Mouse (Mus musculus) limb, embryonic 11.5 days (tissue): ENCODE measurements at regions not wholly inside any gene's neighbourhood (a gene's known extent, or its start where the extent isn't known, plus 50 kb on each side); places are given as distances from the start of the nearest gene placed in this dataset.

ENCODE experiments used
- ATAC-seq: fragments of 200-750 bp; cut with Nextera tagmentation; 2 replicates; pipeline ENCODE4 v1.8.0; 2017; ENCODE audit warnings: low read depth; ENCODE audit not compliant: insufficient number of reproducible peaks, low FRiP score, low TSS enrichment
- DNase-seq: peaks from one replicate; pipeline ENCODE4 v3.0.0-alpha.2; 2015; ENCODE audit warnings: low spot score
- H3K27ac ChIP-seq: fragments of 300-500 bp; sonication (generic); replicated peaks from 2 replicates; pipeline ENCODE4 v1.5.1; 2014; ENCODE audit warnings: low read depth, mild to moderate bottlenecking, low read length
- H3K27me3 ChIP-seq: fragments of 300-500 bp; sonication (generic); 2 replicates; pipeline ENCODE4 v1.6.1; 2014; ENCODE audit warnings: mild to moderate bottlenecking, low read length, mixed read lengths; ENCODE audit not compliant: control insufficient read depth, insufficient read depth
- H3K36me3 ChIP-seq: fragments of 300-500 bp; sonication (generic); 2 replicates; pipeline ENCODE4 v1.6.1; 2014; ENCODE audit warnings: mild to moderate bottlenecking, low read length, moderate library complexity, mixed read lengths; ENCODE audit not compliant: control insufficient read depth, insufficient read depth
- H3K4me1 ChIP-seq: fragments of 300-500 bp; sonication (generic); 2 replicates; pipeline ENCODE4 v1.6.1; 2014; ENCODE audit warnings: low read length, mixed read lengths; ENCODE audit not compliant: control insufficient read depth, insufficient read depth
- H3K4me2 ChIP-seq: fragments of 300-500 bp; sonication (generic); 2 replicates; pipeline ENCODE4 v1.6.1; 2014; ENCODE audit warnings: low read depth, mild to moderate bottlenecking, moderate library complexity; ENCODE audit not compliant: severe bottlenecking
- H3K4me3 ChIP-seq: fragments of 300-500 bp; sonication (generic); 2 replicates; pipeline ENCODE4 v1.5.1; 2014; ENCODE audit warnings: low read depth, low read length
- H3K9ac ChIP-seq: fragments of 300-500 bp; sonication (generic); 2 replicates; pipeline ENCODE4 v1.6.1; 2014; ENCODE audit warnings: mild to moderate bottlenecking, low read length
- H3K9me3 ChIP-seq: fragments of 300-500 bp; sonication (generic); 2 replicates; pipeline ENCODE4 v1.6.1; 2016; ENCODE audit warnings: low read length; ENCODE audit not compliant: control insufficient read depth
- WGBS: fragments of 180-500 bp; shearing (Covaris S2); extraction: QIAGEN DNeasy Blood & Tissue Kit; methylation state at CpG from one replicate; pipeline ENCODE4 v1.1.7; 2014; 5-methylcytosine and 5-hydroxymethylcytosine counted together

DNA sequence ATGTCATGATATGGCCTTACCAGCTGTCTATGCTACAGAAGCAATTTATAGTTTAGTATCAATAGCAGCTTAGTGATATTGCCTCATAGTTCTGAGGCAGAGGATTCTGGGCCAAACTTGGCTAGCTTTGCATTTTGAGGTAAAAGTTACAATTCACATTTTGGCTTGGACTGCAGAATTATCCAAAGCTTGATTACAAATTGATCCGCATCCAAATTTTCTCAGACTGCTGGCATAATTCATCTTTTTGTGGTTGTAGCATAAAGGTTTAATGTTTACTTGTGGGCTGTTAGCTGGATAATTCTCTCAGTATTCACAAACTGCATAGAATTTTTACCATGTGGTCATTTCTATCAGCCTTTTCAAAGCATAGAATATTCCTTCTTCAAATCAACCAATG lies 589.9 kb upstream of the Pdcd1 start:
- H3K4me1 ChIP-seq: no peaks in the 10 kb centered on the region
- ATAC-seq: no peak

DNA sequence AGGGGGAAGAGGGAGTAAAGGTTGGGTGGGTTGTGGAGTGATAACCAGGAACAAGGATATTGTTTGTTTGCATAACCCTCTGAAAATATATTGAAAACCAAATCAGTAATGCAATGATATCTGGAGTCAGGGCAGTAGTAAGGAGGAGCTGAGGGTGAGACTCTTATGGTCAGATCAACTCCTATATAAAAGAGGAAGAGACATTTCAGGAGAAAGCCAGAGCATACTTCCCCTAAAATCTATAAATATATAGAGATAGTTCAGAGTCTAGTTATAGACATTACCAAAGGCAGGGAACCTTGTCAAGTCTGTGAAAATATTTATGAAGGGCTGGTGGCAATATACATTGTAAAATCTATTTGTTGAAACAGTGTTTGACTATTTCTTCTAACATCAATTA lies 605.9 kb upstream of the Pdcd1 start:
- Histone ChIP-seq H3K27ac (no peak overlapping the region), H3K4me3 (no peak overlapping the region), H3K9me3 (no peaks in the 10 kb centered on the region), H3K4me1 (no peaks in the 10 kb centered on the region), H3K36me3 (no peaks in the 10 kb centered on the region), H3K4me2 (no peak overlapping the region), H3K9ac (no peak overlapping the region), H3K27me3 (no peaks in the 10 kb centered on the region)
- DNase-seq (no peak), ATAC-seq (no peak)

More for the DNA sequence above, 589.9 kb upstream of the Pdcd1 start:
- H3K4me2 ChIP-seq: no peak overlapping the region
- no peak for DNase-seq
- H3K9ac ChIP-seq: no peak overlapping the region
- no peaks in the 10 kb centered on the region for H3K36me3 ChIP-seq
- no peak overlapping the region for H3K4me3 ChIP-seq
- no peaks in the 10 kb centered on the region for H3K9me3 ChIP-seq
- 96% methylated on average over 1 of the region's 1 CpGs for WGBS
- H3K27me3 ChIP-seq: no peaks in the 10 kb centered on the region
- no peak overlapping the region for H3K27ac ChIP-seq

DNA sequence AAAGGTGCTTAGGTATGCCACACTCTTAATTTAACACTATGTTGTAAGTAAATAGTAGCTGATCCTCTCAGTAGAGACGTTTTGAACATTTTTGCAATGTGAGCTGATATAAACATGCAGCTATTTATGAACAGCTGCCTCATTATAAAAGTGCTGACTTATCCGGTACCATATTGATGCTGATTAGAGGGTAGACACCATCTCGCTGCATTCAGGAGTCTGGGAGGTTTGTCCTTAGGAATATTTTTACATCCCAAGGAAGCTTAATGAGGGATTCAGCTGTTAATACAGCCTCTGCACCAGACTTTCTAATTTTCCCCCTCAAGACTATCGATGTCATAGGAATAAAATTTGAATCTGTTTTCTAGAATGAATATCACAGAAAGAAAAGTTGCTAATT lies 619.3 kb upstream of the Pdcd1 start:
- Histone ChIP-seq H3K9ac (no peak overlapping the region), H3K27me3 (no peaks in the 10 kb centered on the region), H3K9me3 (no peaks in the 10 kb centered on the region), H3K27ac (no peak overlapping the region), H3K36me3 (no peaks in the 10 kb centered on the region), H3K4me1 (no peaks in the 10 kb centered on the region), H3K4me3 (no peak overlapping the region), H3K4me2 (no peak overlapping the region)
- 81% methylated on average over 4 of the region's 4 CpGs for WGBS
- DNase-seq (no peak), ATAC-seq (no peak)

DNA sequence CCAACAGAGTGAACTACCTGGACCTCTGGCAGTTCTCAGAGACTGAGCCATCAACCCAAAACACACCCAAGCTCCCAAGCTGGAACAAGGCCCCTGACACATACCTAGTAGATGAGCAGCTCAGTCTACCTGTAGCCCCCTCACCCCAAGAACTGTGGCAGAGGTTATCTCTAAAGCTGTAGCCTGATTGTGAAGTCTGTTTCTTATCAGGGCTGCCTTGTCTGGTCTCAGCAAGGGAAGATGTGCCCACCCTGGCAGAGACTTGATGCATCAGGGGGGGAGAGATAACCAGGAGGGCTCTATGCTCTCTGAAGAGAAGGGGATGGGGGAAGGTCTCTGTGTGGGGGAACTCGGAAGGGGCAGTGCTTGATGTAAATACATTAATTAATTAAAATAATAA lies 612.9 kb upstream of the Fam174a start:
- Histone ChIP-seq H3K9me3 (no peaks in the 10 kb centered on the region), H3K4me1 (no peaks in the 10 kb centered on the region), H3K9ac (no peak overlapping the region), H3K36me3 (no peaks in the 10 kb centered on the region), H3K4me3 (no peak overlapping the region), H3K27me3 (no peaks in the 10 kb centered on the region), H3K27ac (no peak overlapping the region), H3K4me2 (no peak overlapping the region)
- no peak for ATAC-seq
- DNase-seq: no peak
- WGBS: 73% methylated on average over 1 of the region's 1 CpGs

DNA sequence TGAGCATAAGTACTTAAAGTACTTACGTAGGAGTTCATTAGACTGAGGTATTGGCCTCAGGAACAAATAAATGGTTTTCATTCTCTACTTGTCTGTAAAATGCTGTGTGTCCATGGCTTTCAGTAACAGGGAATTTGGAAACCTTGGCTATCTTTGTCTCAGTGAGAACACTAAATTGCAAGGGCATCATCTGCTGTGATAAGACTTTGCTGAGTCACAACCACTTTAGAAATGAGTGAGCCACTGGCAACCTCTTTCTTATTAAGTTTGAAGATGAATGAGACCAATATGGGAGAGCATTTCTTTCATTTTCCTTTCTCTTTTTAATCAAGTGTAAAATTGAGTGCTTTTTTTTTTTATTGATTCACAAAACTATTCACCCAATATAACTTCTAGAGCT lies 611.7 kb upstream of the Fam174a start:
- no peaks in the 10 kb centered on the region for H3K27me3 ChIP-seq
- ATAC-seq (no peak), DNase-seq (no peak)
- no peaks in the 10 kb centered on the region for H3K9me3 ChIP-seq
- H3K27ac ChIP-seq: no peak overlapping the region
- no peak overlapping the region for H3K4me2 ChIP-seq
- WGBS: 93% methylated on average over 1 of the region's 1 CpGs
- H3K9ac ChIP-seq: no peak overlapping the region
- H3K36me3 ChIP-seq: no peaks in the 10 kb centered on the region
- no peak overlapping the region for H3K4me3 ChIP-seq
- H3K4me1 ChIP-seq: no peaks in the 10 kb centered on the region

DNA sequence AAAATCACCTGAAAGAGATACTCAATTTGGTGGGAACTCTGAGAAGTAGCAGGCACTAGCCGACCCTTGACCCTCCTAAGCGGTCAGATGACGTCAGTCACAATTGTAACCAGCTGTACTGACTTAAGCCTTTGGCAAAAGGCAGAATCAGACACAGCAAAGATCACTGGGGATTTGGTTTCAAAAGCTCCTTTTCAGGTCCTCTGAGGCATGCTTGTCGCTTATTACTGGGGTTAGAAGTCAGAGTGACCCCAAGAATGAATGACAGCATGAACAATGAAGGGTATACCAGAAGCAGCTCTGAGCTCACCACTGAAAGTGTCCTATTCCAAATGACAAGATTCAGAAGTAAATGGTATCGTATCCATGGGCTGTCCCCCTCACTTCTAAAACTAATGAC lies 600.6 kb upstream of the Fam174a start:
- ATAC-seq: peak; percentile 44; the same call in 1 of the 2 replicates
- H3K27me3 ChIP-seq: no peaks in the 10 kb centered on the region
- WGBS: 21% methylated on average over 5 of the region's 5 CpGs

DNA sequence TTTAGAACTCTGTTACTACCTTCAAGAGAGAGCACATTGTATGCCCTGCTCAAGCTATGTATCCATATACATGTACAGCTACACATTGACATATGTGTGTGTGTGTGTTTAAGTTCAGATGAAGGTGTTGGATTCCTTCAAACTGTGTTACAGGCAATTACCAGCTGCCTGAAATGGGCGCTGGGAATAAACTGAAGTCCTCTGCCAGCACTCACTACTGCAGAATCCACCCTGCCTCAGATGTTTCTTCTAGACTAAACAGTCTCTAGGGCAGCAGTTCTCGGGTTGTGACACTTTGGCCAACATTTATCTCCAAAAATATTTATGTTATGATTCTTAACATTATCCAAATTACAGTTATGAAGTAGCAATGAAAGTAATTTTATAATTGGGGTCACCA lies 595.7 kb upstream of the Fam174a start:
- ATAC-seq (no peak), DNase-seq (no peak)
- H3K27ac ChIP-seq: no peak overlapping the region
- H3K4me3 ChIP-seq: no peak overlapping the region
- H3K4me2 ChIP-seq: no peak overlapping the region
- H3K36me3 ChIP-seq: no peaks in the 10 kb centered on the region
- 73% methylated on average over 2 of the region's 2 CpGs for WGBS
- H3K9me3 ChIP-seq: no peaks in the 10 kb centered on the region
- H3K9ac ChIP-seq: no peak overlapping the region
- no peaks in the 10 kb centered on the region for H3K27me3 ChIP-seq
- H3K4me1 ChIP-seq: no peaks in the 10 kb centered on the region

More for the DNA sequence above, 600.6 kb upstream of the Fam174a start:
- no peak overlapping the region for H3K4me3 ChIP-seq
- H3K9me3 ChIP-seq: no peaks in the 10 kb centered on the region
- no peak overlapping the region for H3K27ac ChIP-seq
- DNase-seq: peak; percentile 35
- no peak overlapping the region for H3K9ac ChIP-seq
- no peaks in the 10 kb centered on the region for H3K36me3 ChIP-seq
- H3K4me1 ChIP-seq: no peaks in the 10 kb centered on the region
- H3K4me2 ChIP-seq: no peak overlapping the region

DNA sequence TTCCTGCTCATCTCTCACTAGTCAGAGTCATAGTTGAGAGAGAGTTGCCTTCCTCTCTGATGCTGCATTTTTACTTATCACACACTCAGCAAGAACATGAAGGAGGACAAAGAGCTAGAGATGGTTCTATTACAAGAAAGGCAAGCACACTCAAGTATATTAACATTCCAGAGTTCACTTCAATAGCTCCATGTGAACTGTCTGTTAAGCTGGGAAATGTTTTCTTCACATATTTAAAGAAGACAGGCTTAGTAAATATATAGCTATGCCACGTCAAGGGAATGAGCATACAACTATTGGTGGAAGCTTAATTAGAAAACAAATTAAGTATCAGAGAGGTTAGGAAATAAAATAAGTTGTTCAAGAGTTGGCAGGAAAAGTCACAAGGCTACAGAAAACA lies 559.9 kb upstream of the Fam174a start:
- Histone ChIP-seq H3K4me3 (no peak overlapping the region), H3K9me3 (no peaks in the 10 kb centered on the region), H3K27me3 (no peaks in the 10 kb centered on the region), H3K4me1 (no peaks in the 10 kb centered on the region), H3K36me3 (no peaks in the 10 kb centered on the region), H3K9ac (no peak overlapping the region), H3K4me2 (no peak overlapping the region), H3K27ac (no peak overlapping the region)
- WGBS: 66% methylated on average over 1 of the region's 1 CpGs
- ATAC-seq (no peak), DNase-seq (no peak)

DNA sequence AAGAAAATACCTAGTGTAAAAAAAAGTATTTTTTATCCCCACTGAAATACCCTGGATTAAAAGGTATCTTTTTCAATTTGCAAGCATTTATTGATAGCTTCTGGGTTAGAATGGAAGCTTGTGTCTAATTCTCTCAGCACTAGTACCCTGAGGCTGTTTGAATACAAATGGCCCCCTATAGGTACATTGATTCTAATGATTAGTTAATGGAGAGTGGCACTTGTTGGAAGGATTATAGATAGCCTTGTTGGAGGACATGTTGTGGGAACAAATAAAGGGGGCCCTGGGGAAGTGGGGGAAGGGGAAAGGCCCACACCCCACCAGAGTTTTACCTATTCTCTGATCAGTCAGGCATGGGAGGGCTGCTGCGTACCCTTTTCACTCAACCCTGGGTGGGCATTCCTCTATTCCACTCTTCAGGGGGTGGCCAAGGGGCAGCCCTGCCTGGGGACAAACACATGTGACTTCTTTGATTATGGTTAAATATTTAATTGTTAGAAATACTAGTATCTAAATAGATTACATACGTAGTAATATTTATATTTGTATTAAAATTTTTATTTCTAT lies 524.3 kb upstream of the Fam174a start:
- Histone ChIP-seq H3K4me3 (no peak overlapping the region), H3K4me2 (no peak overlapping the region), H3K4me1 (no peaks in the 10 kb centered on the region), H3K9me3 (no peaks in the 10 kb centered on the region), H3K27me3 (no peaks in the 10 kb centered on the region), H3K27ac (no peak overlapping the region), H3K36me3 (no peaks in the 10 kb centered on the region), H3K9ac (no peak overlapping the region)
- WGBS: 92% methylated on average over 2 of the region's 2 CpGs
- ATAC-seq (no peak), DNase-seq (no peak)
